Mouse (Mus musculus): ENCODE data around the gene Adgre5.

Adgre5 gene

GRCm38 (mm10) chr8:83684517-83684916, 56.6 kb downstream of the Adgre5 start:
- DNase-seq (ENCODE audit: low spot score) = no peak

- no peak for DNase-seq (ENCODE audit: low spot score)
These were observed 60.0 kb downstream of the Adgre5 start for GRCm38 (mm10) chr8:83681099-83681498.

GRCm38 (mm10) chr8:83680603-83681002, 60.5 kb downstream of the Adgre5 start:
- no peak for DNase-seq (ENCODE audit: low spot score)

- DNase-seq (ENCODE audit: low spot score) = no peak
These were observed 61.3 kb downstream of the Adgre5 start for GRCm38 (mm10) chr8:83679866-83680265.

GRCm38 (mm10) chr8:83674497-83674896, 66.6 kb downstream of the Adgre5 start:
- no peak for DNase-seq (ENCODE audit: low spot score)

All from urinary bladder, postnatal 14 days (tissue).